Mouse (Mus musculus) common myeloid progenitor, adult 5-6 weeks (primary cell): ENCODE data around the gene Hipk3. TPM values are rescaled to one million over a fixed set of nuclear protein-coding genes. Genes with fewer than 3 reads are reported as not detected.

ENCODE experiments used
- ATAC-seq: replicated peaks from 2 replicates; pipeline ENCODE4 v1.8.0; 2016; ENCODE audit warnings: low read depth, mild to moderate bottlenecking, moderate TSS enrichment, inconsistent platforms; ENCODE audit not compliant: poor library complexity, severe bottlenecking
- total RNA-seq: library from RNA; stranded (forward); fragments of 200-1000, 187-1606 nt; gene quantifications from 2 replicates; pipeline ENCODE4 v1.2.3, GENCODE M21; 2017

Hipk3 gene
- total RNA-seq, 1 experiment from 2014 or later = 35.2 TPM

DNA sequence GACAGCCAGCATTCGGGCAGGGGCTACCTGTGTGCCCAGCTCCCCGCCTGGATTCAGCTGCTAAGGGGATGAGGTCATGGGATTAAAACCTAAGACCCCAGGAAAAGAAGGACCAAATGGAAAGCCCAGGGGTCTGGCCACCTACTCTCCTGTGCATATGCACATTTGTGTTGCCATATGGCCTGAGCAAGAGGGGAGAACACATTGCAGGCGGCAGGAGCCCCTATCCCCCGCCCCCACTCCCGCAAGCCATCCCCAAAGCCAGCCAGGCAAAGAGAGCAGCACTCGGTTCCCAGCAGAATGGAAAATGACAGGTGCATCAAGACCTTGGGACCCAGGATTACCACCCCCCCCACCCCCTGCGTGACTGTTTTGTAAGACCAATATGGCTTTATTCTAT lies 114.9 kb downstream of the Hipk3 start:
- ATAC-seq = no peak

DNA sequence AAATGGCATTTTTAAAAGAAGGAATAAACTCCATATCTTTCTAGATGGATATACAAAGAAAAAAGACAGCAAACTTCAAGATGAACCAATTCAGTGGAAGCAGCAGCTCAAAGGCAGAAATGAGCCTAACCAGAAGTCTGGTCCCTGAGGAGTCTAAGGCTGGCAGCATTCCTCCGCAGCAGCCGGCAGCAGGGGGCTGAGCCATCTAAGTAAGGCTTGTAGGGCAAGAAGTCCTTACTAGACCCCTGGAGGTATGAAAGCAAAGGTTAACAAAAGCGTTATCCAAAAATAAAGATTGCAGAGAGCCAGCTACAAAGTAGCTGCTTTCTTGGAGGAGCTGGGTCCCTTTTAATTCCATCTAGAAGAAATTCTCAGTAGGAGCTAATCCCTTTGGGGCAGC lies 115.5 kb downstream of the Hipk3 start:
- no peak for ATAC-seq

DNA sequence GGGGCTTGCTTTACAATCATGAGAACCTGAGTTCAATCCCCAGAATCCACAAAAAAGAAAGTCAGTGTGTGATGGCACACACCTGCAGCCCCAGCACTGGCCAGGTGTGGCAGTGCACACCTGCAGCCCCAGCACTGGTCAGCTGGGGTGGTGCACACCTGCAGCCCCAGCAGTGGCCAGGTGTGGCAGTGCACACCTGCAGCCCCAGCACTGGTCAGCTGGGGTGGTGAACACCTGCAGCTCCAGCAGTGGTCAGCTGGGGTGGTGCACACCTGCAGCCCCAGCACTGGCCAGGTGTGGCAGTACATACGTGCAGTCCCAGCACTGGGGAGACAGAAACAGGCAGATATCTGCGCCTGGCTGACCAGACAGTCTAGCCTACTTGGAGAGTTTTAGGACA lies 116.3 kb downstream of the Hipk3 start:
- ATAC-seq = no peak

Other genes starting within 250 kb of the Hipk3 start
- not detected in 2 replicates for gene D430041D05Rik, start 83.4 kb downstream of the Hipk3 start, total RNA-seq
- gene Cstf3, start 96.1 kb upstream of the Hipk3 start, total RNA-seq = 38.1 and 41.0 TPM in 2 replicates
- gene Tcp11l1, start 217.7 kb upstream of the Hipk3 start, total RNA-seq = 5.3 and 11.2 TPM in 2 replicates
- not detected in 2 replicates for gene Pin1rt1, start 221.9 kb upstream of the Hipk3 start, total RNA-seq
- 1.2 and 15.7 TPM in 2 replicates for gene Depdc7, start 248.4 kb upstream of the Hipk3 start, total RNA-seq